Mouse (Mus musculus): Measurements from ENCODE around the gene Sbno1.
"Not testable (repeated sequence)": the region's sequence is repeated elsewhere in the genome, so short reads cannot be mapped to it uniquely, and the experiment has no call there.

Gene Sbno1

DNA sequence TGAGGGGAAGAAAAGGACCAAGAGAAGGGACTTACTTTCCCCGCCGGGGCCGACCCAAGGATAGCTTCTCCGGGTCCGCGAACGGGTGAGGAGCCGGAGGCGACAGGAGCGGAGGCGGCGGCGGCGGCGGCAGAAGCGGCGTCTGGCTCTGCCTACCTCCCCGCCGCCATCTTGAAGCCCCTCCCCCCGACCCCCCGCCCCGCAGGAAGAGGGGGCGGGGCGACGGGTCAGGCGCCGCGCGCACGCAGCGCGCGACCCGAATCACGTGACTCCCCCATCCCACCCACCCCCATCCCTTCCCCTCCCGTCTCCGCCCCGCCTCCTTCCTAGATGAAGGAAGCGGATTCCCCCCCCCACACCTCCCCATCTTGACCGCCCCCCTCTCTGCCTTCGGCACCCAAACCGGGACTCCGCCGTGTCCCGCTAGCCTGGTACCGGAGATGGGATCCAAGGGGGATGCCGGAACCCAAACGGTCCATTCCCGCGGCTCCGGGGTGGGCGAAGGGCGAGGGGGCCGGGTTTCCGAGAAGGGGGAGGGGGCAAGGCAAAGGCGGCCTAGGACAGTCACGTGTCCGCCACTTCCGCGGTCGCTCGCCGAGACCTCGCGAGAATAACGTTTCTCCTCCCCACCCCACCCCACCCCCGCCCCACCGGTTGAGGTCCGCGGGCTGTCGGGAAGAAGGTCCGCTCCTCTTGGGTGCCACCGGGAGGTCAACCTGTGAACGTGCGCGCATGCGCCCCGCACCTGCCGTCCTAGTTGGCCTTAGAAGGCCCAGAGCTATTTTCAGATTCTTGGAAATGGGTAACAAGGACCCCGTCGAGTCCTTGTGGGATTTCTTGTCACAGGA, at the start of gene Sbno1:
Gene Sbno1, minus strand, starts transcription at position 590 of the 848 bp plus-strand sequence.
- peak; percentile 93 to 96 for DNase-seq

DNA sequence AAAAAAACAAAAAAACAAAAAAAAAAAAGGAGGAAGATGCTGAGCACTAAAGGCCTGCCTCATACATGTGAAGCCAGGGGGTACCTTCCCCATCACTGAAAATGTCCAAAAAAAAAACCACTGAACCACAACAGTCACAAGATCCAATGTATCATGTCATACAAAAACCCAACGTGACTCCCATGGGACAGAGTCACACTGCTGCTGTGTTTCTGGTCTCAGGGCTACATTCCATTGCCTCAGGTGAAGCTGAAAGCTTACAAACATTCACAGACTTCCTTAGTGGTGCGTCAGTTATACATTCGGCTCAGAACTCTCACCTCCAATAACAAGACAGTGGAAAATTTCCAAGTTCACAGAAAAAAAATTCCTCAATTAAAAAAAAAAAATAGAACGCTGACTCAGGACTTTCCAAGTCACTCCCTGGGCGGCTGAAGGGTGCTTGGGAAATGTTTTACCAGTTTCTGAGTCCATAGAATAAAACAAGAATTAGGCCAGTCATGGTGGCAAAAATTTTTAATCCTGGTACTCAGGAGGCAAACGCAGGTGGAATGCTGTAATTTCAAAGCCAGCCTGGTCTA, 44.9 kb upstream of the Sbno1 start:
- DNase-seq = no peak

- DNase-seq = no peak
Observed at GRCm38 (mm10) chr5:124469486-124469885, 43.7 kb upstream of the Sbno1 start.

GRCm38 (mm10) chr5:124468365-124468764, 42.6 kb upstream of the Sbno1 start:
- no peak for DNase-seq

- no peak for DNase-seq
Observed at GRCm38 (mm10) chr5:124467766-124468165, 42.0 kb upstream of the Sbno1 start.

DNA sequence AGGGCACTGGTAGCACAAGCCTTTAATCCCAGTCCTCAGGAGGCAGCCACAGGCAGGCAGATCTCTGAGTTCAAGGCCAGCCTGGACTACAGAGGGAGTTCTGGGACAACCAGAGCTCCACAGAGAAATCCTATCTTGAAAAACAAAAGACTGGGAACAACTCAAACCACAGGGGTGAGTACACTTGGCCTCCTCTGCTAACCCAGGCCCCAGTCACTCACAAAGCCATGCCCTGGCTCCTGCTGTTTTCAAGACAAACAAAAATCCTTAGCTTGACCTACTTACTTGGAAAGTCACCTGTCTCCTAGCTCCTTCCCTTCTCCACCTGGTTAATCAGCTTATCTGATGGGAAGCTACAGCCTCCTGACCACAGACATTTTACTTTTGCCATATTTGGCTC, 39.1 kb upstream of the Sbno1 start:
- DNase-seq = no peak

GRCm38 (mm10) chr5:124463462-124463861, 37.7 kb upstream of the Sbno1 start:
- no peak for DNase-seq

DNA sequence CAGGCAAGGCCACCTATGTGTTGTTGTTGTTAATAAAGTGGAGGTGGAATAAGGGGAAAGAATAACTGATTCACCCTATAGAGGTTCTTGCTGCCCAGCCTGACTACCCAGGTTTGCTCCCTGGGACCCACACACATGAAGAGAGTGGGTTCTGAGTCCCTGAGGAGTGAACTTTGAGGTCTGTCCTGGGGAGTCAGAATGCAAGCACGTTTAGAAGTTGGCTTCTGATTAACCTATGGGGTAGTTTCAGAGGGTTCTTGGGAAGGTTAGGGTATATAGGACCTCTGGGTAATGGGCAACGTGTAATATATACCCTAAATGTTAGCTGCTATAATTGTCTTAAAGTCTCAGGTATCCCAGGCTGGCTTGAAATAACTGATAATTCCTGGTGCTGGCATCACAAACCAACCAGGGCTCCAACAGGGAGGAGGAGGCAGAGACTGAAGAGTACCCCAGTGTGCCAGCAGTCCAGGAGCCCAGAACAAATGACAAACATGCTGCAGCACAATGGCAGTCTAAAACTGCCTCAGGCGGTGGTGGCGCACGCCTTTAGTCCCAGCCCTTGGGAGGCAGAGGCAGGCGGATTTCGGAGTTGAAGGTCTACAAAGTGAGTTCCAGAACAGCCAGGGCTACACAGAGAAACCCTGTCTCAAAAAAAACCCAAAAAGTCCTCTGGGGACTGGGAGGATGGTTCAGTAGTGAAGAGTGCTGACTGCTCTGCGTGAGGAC, 36.7 kb upstream of the Sbno1 start:
- DNase-seq = no peak

DNA sequence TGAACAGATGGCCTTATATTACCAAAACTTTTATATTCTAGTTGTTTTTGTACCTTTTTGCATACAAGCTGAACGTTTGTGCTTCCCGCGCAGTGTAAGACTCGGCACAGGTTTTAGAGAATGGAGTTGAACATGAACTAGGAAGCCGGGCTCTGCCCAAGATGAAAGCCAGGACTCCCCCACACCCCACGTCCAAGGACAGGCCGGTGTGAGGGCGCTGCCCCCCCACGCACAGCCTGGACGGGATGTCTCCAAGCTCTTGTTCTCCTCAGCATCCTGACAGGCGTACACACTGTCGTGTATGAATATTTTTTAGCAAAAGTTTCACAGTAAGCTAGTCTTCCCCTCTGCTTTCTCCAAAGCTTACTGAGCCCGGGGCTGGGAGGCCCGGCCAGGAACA, 35.1 kb upstream of the Sbno1 start:
- not testable (repeated sequence) for DNase-seq

- no peak for DNase-seq
Observed at GRCm38 (mm10) chr5:124456762-124457161, 31.0 kb upstream of the Sbno1 start.

- DNase-seq = no peak
Observed at GRCm38 (mm10) chr5:124454082-124454419, 28.2 kb upstream of the Sbno1 start.

DNA sequence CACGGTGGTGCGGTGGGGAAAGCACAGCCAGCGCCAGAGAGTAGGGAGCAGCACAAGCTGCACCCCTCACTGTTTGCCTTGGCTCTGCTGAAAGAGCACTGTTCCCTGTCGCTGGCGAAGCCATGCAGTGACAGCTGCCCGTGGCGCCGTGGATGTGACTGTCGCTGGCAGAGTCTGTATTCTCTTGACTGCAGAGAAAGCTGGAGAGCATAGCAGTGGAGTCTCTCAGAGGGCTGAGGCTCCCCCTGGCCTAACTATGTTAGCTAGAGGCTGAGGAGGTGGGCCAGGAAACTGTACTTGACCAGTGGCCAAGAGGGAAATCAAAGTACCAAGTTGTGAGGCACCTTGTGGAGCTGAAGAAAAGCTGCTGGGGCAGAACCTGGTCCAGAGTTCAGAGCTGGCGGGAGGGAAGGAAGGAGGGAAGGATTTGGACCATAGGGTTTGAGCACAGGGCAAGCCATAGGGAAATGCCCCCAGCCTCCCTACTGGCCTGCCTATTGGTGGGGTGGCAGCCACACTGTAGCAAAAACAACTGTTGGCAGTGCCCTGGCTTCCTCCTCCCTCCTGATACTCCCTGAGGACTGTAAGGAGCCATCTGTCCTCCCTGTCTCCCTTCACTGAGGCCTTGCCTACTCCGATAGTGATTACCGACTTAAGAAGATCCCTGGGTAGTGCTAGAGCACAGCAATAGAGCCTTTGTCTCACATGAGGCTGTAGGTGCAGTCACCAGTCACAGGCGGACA, 27.7 kb upstream of the Sbno1 start:
- DNase-seq = no peak

GRCm38 (mm10) chr5:124452494-124453228, 26.9 kb upstream of the Sbno1 start:
- DNase-seq = no peak

- no peak for DNase-seq
Observed at GRCm38 (mm10) chr5:124450641-124451340, 25.0 kb upstream of the Sbno1 start.

DNA sequence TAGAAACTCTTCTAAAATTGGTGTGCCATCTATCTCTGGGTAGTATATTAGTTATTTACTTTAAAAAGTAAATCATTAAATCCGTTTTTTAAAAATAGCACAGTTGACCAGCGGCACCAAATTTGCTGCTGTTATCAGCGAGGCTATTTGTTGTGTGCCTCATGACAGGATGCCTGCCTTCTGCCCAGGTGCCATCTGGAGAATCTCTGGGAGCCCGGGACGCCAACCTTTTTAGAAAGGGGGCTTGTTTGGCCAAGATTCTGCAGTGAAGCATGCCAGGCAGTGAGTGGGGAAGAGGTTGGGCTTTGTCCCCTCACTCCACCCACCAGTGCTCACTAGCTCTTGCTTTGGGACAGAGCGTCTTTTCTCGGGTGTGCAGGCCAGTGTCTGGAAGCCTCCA, 24.2 kb upstream of the Sbno1 start:
- no peak for DNase-seq

GRCm38 (mm10) chr5:124449494-124449893, 23.7 kb upstream of the Sbno1 start:
- no peak for DNase-seq

- DNase-seq = peak; percentile 81 to 89
Observed at GRCm38 (mm10) chr5:124446301-124446881, 20.6 kb upstream of the Sbno1 start.

DNA sequence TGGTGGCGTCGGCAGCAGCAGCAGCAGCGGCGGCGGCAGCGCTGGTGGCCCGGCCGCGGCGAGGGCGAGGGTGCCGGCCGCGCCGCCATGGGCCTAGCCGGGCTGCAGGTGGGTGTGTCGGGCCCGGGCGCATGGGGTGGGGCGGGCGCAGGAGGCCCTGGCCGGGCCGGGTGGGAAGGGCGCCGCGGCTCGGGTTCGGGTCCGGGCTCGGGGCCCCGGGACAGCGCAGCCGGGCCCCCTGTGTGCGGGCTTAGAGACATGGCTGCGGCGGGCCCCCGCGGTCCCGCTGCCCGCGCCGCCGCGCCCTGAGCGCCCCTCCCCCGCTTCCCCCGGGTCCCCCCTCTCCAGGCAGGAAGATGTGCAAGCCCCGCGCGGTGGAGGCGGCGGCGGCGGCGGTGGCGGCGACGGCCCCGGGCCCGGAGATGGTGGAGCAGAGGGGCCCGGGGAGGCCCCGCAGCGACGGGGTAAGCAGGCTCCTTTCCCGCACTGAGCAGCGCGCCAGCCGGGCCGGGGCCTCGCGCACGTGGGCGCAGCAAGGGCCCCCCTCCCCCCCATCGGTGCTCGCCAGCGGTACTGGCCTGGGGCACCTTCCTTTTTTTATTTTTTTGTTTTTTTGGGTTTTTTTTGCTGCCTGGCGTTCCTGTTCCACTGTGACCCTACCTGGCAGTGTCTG, 20.0 kb upstream of the Sbno1 start:
- DNase-seq = peak; percentile 56 to 59

DNA sequence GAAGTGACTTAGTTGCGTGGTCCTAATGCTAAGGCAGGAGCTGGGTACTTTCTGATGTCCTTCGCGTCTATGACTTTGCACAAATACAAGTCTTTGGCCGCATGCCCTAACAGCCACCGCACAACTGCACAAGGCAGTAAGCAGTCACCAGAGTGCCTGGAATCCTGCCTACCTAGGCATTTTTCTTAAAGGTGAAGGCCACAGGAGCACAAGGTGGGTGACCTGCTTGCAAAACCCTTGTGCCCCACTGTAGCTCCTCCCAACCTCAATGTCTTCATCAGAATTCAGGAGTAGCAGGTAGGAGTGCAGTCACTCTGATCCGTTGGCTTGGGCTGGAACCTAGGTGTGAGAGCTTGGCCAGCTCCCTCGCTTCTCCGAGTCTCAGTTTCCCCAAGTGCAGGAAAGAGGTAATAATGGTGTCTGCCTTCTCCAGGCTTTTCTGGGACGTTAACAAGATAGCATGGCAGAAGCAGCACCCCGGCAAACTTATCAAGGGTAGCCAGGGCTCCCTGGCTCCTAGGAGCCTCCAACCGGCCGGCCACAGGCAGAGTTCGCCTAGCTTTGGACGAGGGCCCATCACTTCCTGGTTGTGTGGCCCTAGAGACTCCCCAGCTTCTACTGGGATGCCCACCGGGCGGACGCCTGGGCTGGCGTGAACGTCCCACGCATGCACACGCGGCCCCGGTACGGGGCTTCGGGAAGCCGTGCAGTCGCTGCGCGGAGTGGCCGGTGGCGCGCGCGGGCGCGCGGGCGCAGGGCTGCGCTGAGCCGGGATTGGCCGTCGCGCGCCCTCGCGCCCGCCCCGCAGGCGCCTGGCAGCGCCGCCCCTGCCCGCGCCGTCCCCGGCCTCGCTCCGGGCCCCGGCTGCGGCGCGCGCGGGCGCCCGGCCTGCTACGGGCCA, 19.1 kb upstream of the Sbno1 start:
- DNase-seq = peak; percentile 80 to 90

GRCm38 (mm10) chr5:124444208-124444607, 18.4 kb upstream of the Sbno1 start:
- no peak for DNase-seq
